Mouse (Mus musculus) frontal cortex, postnatal 36 days (tissue): ENCODE measurements at regions not wholly inside any gene's neighbourhood (a gene's known extent, or its start where the extent isn't known, plus 50 kb on each side); places are given as distances from the start of the nearest gene placed in this dataset.
A peak's percentile ranks its signal among the peaks of the same experiment; 100 is the strongest.

ENCODE experiments used
- DNase-seq, 2 experiments: peaks; one replicate each; pipeline ENCODE4 v3.0.0; 2022; ENCODE audit warnings: low spot score in 2 of 2

DNA sequence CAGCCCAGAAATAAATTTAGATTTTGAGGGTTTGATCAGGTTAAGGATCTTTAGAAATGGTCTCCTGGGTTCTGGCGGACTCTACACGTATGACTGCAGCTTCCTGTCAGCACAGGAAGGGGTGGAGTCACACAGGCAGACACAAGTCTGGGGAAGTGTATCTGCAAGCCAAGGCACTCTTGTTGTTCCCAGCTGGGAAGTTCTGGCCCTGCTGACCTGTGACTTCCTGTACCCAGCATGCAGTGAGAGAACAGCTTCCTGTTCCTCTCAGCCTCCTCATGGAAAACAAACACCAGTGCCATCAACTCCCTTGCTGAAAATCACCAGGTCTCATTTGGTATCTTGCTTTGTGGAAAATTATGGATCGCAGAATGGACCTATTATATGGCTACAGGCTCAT lies 140.9 kb downstream of the Ets2 start:
- no peak for DNase-seq

DNA sequence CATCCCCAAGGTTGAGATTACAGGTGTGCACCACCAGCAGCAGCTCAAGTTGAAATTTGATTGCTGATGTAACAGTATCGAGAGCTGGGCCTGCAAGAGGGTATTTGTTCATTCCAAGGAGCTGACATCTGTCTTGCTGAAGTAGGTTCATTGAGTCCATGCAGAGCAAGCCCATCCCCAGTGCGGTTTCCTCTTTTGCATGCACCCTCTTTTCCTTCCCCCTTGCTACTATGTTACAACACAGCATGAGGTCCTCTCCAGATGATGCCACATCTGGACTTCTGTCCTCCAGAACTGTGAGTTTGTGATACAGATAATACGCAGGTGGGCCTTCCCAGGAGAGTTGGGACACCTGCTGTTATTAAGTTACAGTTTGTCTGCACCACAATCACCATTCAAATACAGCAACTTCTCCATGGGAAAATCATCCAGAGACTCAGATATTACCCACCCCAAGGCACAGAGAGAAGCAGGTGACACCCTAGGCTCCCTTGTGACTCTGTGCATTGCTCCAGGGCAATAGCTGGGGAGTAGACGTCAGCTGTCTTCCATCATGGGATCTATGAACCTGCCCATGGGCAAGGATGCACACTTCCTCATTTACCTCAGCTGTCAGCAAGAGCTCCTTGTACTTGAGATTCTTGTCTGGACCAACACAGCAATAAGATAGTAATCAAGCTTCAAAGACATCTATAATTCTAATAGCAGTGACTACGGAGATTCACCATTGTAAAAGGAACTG lies 137.8 kb downstream of the Ets2 start:
- DNase-seq = no peak

DNA sequence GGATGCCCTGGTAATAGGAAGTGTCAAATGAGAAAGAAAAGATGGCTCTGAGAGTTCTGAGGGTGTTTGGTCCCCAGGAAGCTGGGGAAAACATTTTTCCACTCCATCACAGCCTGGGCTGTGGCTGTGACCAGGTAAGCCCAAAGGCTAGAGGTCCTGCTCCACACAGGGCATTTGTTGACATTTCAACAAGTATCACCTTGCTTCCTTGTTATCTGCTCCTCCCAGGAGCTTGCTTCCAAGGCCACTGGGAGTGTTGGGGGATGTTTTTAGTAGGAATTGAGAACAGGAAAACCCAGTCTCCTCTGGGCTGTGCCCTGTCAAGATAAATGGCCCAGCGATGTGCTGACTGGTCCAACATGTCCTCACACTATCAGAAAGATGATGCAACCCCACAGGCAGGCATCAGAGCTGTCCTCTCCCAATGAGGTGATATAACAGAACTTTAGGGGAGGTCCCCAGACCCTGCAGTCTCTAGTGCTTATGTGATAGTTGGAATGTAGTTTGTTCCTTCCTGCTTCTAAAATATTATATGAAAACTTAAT lies 137.1 kb downstream of the Ets2 start:
- DNase-seq = no peak

DNA sequence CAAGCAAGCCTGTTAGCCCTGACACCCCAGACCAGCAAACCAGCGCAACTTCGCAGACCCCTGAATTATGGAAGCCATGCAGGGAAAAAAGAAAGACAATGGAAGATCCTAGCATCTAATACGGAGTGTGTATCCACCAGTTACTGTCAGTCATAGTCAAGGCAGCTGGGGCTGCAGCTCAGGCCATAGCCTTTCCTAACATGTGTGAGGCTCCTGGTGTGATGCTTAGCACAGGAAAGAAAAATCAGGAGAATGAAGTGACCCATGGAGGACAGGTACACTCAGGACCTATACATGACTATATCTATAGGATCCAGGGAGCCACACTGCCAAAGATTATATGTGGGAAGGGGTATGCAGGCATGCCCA lies 136.6 kb downstream of the Ets2 start:
- no peak for DNase-seq

DNA sequence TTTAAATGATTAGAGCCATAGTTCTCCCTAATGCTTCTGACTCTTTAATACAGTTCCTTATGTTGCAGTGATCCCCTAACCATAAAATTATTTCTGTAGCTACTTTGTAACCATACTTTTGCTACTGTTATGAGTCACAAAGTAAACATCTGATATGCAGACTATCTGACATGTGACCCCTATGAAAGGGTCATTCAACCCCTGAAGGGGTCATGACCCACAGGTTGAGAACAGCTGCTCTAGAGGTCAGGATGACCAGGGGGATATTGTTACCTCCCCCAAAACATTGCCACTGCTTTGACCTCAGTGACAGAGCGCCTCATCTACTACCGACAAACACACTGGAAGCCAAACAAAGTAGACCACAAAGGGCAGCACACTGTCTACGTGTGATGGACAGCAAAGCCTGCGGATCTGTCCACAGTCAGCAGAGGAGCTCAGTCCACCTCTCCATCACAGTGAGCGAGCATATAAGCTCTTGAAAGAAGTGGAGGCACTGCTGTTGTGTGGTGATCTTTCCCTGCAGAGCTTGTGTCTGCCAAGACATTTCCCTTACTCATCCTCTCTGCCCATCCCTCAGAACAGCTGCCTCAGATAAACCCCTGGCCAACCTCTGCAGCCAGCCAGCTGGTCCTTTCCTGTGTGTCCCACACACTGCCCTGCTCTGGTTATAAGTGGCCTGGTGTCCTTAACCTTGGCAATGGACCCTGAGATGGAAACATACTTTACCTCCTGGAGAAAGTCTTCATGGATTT lies 136.0 kb downstream of the Ets2 start:
- DNase-seq = no peak

DNA sequence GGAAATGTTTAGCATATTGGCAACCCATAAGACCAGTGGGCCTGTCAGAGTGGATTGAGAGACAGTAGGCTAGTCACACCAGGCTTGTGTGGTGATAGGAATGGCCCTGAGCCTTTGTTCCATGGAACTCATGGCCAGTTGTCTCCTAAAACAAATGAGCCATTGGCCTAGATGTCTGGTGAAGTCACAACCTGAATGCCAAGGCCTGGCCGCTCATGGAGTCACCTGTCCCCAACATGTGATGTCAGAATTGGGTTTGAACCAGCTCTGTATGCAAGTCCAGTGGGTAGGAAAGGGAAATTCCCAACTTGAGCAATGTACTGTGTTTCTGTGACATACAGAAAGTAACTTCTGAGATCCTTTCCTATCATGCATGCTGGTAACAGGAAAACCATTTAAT lies 134.1 kb downstream of the Ets2 start:
- no peak for DNase-seq

DNA sequence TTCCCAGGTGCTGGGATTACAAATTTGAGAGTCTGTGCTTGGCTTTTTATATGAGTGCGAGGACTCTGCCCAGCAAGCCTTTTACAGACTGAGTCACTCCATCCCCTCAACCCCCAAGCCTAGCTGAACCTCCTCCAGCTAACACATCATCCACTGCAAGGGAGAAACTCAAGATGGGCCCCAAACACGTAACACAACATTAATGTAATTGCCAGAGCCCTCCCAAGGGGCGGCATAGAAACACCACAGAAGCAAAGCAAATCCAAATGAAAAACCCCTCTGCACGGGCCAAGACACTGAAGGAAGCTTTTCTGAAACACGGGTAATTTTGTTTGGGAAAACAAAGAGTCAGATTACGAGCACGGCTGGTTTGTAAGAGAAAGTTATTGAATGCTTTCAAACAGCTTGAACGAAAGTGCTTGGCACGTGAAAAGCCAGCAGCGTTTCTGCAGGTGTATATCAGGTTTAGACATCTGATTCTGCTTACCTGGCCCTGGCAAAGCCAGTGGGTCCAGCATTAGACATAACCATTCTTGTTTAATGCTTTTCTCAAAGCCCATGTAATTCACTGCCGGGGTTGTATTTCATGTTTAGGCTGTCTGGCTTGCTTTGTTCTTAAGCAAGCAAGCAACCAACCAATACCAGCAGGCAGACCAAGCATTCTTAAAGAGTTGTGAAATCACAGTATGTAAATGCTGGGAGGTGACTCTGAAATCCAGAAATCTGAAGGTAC lies 132.8 kb downstream of the Ets2 start:
- DNase-seq = no peak

DNA sequence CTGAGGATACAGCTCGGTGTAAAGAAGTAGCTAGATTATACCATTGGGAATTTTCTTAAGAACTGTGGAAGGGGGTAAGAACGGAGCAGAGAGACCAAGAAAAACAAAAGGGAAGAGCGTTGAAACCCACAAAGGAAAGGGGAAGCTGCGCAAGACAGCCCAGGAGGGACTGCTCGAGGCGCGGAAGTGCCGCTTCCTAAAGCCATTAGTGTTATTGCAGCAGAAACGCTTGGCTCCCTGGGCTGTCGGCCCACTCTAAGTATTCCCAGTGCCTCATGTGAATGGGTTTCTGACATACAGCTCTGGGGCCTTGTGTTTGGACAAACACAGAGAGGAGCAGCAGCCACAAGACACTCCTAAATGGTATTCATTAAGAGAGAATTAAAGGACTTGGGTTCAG lies 131.6 kb downstream of the Ets2 start:
- no peak for DNase-seq

DNA sequence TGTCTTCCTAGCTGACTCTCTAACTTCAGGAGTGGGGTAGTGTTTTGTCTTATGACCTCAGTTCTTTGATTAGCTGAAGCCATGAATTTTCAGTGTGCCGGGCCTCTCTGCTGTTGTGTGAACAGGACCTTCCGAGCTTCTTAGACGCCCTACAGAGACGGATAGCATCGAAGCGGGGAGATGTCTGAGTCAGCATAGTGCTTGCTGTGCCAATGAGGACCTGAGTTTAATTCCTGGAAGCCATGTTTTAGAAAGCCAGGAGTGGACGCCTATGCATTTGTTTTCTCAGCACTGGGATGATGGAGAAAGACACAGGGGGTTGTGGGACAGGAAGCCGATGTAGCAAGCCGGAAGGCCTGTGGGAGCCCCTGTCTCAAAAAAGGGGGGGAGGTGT lies 130.5 kb downstream of the Ets2 start:
- DNase-seq = no peak

DNA sequence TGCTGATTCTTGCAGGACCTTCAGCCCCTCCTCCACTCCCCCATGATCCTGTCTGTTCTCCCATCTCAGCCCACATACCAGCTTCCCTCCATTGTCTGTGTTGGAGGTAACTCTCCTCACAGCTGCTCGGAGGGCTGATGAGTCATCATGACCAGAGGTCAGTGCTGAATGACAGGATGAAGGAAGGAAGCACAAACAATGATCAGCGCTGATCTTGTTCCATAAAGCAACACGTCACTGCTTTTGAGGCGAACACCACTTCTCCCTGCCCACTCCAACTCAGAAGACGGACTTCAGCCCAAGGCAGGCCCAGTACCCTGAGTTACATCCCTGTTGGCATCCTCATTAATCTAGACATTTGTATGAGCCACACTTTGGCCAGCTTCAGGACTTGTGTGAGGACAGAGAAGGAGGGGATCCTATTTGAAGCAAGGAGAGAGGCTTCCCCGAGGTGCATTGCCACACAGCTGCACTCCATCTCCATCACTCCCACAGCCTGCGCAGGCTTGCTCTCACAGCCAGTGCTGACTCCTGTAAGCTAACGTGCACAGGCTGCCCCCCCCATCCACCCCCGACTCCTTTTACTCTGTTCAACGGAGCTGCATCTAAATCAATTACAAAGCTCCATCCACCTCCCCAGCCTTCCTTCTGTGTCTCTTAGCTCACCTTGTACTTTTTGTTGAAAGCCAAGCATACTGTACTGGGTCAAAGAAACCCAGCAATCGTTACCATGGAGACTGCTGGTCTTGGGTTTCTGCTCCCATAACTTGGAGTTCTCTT lies 129.9 kb downstream of the Ets2 start:
- peak; percentile 53 to 54 for DNase-seq

DNA sequence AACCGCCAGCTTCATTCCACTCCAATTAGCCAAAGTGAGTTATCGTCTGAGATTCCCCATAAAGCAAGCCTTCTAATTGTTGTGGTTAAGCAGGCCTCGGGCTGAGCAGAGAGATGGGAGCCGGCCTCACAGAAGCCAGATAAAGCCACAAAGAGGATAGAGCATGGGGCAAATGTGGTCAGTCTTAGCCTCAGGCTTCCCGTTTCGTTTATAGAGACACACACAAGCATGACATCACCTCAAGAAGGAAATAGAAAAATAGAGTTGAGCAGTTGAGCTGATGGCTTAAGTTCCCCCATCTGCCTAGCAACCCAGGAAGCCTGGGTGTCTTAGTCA lies 125.5 kb downstream of the Ets2 start:
- DNase-seq = peak in 1 of 2 experiments; percentile 13

DNA sequence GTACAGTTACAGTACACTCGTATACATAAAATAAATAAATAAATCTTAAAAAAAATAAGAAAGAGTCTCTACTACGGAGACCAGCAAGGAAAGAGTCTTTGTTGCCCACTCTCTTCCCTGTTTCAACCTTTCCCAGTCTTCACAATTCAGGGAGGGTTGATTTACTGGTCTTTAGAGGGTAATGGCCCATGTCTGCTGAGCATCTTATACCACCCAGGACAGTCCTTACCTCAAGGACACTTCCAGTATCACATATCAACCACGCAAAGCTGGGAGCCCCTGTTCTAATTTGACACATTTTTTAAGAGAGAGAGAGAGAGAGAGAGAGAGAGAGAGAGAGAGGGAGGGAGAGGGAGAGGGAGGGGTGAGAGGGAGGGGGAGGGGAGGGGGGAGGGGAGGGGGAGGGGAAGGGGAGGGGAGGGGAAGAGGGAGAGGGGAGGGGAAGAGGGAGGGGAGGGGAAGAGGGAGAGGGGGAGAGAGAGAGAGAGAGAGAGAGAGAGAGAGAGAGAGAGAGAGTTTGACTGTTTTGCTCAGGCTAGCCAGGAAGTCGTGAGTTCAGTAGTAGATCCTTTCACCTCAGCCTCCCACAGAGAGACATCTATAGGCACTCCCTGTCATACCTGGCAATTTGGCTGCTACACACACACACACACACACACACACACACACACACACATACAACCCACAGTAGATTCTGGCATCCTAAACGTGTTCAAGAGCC lies 125.0 kb downstream of the Ets2 start:
- DNase-seq = no peak

DNA sequence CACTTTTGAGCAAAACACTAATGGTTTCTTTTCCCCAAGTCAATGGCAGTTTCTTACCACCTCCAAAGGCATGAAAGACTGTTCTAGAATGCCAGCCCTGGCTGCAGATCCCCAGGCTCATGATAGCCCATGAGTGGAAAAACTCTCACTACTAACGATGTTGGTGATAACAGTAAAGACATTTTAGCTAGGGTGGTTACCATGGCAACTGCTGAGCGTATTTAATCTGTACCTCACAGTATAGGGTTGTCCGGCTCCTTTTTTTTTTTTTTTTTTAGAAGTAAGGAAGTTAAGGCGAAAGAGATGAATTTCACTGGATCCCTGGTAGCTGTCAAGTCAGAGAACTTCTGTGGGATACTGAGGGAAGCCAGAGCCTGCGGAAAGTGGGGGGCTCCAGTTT lies 123.8 kb downstream of the Ets2 start:
- peak in 1 of 2 experiments; percentile 34 for DNase-seq

DNA sequence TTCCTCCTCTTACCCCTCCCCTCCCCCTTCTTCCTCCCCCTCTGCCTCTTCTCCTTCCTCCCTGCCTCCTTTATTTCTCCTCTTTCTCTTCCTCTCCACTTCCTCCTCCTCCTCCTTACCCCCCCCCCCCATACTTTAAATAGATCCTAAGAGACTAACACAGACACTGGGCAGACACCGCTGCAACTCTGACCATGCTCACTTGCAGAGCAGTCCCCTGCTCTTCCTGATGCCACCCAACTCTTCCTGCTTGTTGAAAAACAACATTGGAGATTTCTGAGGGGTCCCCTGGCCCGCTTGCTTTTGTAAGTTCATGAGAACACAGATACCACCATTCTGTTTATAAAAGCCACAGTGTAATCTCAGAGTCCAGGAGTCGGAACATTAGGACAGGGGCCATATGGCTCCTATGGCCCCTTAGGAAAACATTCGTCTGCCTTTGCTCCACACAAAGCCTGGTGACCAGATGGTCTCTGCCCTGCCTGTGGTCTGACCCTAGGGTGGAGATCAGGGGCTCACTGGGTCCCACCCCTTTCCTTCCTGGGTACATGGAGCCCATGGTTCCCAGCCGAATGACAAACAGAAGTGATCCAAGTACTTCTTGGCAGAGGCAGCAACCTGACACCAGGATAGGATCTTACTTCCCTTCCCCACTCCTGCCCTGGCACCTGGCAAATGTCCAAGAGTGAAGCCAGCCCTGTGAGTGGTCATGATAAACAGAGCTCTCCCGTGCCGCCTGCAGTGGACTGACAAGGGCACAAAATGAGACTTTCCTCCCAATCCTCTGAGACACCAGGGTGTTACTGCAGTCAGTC lies 123.1 kb downstream of the Ets2 start:
- no peak for DNase-seq

DNA sequence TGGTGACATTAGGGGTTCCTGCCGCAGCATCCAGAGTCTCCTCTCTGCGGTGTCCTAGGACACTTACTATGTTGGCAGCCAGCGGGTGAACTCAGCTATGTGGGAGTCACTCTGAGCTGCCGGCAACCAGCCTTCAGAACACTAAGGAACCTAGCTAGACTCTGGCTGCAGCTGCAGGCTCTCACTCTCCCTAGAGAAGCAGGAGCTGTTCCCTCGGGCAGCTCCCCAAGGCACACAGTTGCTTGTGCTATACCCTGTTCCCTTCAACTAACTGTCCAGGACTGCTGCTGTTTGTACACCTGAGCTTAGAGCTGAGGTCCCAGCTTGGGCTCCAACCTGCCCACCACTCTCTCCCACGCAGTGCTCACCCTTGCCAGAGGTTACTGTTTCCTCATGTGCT lies 121.9 kb downstream of the Ets2 start:
- DNase-seq = peak; percentile 11 to 35

DNA sequence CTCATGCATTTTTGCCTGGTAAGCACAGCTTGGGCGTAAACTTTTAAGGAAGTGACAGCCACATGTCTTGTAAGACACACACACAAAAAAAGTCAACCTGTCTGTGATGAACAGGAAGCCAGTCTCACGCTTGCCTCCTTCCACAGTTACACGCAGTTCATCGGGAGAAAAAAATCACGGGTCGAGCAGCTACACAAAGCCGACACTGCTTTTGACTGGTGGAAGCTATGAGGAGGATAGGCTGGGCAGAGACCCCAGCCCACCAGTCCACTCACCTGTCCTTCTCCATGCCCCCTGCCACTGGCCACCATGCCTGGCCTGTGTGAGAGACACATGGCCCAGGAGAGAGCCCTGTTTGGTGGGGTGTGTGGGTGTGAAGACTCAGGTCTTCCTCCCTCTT lies 119.2 kb downstream of the Ets2 start:
- DNase-seq = no peak

DNA sequence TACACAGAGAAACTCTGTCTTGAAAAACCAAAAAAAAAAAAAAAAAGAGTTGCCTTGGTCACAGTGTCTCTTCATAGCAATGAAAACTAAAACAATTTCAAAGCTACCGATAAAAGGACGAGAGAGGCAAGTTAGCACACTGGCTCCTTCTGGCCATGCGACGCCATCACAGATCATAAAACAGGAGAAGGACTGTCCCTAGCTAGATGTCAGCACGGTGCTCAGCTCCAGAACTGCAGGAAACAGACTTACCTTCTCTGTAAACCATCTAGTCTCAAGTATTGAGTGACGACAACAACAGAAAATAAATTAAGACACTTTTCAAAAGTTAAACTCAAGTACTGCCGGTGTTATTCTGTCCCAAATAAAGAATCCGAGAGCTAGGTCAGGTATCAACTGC lies 118.7 kb downstream of the Ets2 start:
- DNase-seq = no peak

DNA sequence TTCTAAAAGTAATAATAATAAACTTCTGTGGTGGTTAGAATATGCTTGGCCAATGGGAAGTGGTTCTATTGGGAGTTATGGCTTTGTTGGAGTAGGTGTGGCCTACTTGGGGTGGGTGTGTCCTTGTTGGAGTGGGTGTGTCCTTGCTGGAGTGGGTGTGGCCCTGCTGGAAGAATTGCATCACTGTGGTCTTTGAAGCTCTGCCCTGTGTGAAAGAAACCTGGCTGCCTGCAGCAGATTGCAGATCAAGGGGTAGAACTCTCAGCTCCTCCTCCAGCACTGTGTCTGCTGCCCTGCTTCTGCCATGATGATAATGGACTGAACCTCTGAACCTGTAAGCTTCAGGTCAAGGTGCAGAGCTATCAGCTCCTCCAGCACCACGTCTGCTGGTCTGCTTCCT lies 118.1 kb downstream of the Ets2 start:
- no peak for DNase-seq

DNA sequence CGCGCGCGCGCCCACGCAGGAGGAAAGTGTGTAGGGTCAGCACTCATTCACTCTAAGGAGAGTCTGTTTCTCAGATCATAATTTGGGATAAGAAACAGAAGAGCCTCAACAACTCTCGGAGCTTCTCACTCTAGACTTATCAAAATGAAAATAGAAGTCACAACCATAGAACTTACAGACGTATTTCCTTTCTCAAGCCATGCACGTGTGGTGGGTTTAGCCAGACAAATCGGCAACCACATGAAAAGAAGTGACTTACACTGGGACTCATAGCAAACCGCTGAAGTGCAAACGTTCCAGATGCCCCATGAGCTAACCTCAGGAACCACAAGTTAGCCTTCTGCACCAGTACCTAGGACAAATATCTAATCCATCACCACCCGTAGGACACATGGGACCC lies 114.1 kb downstream of the Ets2 start:
- DNase-seq = no peak

DNA sequence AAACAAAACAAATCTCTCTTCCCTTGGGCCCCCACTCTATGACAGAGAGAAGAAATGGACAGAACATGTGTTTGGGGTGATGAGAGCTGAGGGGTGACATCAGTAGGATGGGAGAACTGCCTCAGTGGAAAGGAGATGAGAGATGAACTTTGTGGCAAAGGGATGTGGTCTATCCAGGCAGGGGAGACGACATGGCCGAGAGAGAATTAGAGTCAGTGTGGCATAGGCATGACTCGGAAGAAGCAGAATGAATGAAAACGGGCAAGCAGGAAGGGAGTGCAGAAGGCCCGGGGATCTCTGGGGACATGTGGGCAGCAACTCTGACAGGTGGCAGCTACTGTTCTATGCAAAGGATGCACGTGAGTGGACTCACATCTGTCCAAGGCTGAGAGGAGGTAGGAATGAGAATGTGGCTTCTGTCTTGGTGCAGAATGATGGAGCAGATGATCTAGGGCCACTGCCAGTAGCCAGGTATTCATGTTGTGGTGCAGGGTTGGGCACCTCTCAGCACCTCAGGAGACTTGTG lies 113.4 kb downstream of the Ets2 start:
- no peak for DNase-seq
